Mouse (Mus musculus) fibroblast of lung, adult 2 months (primary cell): ENCODE data around the gene Efcab12.
"Not testable (repeated sequence)": the region's sequence is repeated elsewhere in the genome, so short reads cannot be mapped to it uniquely, and the experiment has no call there.

ENCODE experiments used
- DNase-seq: peaks from one replicate; pipeline ENCODE4 v3.0.0-alpha.2; 2011; ENCODE audit warnings: low read depth

Efcab12 gene

GRCm38 (mm10) chr6:115838161-115838597, at the start of gene Efcab12:
TSS of gene Efcab12 (minus strand) at chr6:115838412.
- no peak for DNase-seq

- DNase-seq, result no peak
Measured at GRCm38 (mm10) chr6:115886894-115887293, 48.7 kb upstream of the Efcab12 start.

DNA sequence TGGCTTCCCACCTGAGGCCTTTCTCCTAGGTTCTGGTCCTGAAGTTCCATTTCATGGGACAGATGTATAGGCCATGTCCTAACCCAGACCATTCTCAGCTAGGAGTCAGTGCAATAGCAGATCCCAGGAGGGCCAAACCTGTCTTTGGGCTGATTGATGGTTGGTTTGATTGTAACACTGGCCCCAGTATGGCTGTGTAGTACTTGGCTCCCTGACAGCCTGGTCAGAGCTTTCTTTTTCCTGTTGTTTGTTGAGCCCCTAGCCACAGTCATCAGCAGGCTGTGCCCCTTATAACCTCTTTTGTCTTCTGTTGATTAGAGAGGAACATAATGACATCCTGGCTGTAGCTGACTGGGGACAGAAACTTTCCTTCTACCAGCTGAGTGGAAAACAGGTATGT, 45.8 kb upstream of the Efcab12 start:
- no peak for DNase-seq

DNA sequence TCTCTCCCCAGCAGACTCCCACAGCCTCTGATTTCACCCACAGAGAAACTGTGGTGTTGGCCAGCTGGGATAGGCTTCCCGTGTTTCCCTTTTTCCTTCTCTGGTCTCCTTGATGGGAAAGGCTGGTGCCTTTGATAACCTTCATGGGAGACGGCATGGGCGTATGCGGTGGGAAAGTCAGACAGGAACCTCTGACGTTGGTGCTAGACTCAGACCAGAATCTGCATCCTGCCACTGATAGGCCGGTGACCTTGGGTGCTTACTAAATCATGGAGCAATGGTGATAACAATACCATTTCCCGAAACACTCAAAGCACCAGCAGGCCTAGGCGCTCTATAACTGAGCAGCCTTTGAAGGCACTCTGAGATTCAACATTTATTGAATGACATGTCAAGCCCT, 42.5 kb upstream of the Efcab12 start:
- no peak for DNase-seq

DNA sequence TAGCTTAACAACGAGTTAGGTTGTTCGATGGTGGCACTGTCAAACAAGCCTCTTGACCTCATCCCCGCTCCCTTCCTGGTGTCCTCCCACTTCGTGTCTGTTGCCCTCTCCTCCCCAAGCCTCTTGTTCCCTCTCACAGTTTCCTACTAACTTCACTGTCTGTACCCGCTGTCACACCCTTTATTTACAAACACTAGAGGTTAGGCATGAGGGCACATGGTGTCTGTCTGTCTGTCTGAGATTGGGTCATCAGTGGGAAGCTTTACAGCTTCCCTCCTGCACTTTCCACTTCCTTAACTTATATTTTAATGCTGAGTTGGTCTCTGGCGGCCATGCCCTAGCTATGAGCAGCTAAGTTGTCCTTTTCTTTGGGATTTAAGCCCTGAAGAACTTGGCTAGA, 41.5 kb upstream of the Efcab12 start:
- DNase-seq, result no peak

DNA sequence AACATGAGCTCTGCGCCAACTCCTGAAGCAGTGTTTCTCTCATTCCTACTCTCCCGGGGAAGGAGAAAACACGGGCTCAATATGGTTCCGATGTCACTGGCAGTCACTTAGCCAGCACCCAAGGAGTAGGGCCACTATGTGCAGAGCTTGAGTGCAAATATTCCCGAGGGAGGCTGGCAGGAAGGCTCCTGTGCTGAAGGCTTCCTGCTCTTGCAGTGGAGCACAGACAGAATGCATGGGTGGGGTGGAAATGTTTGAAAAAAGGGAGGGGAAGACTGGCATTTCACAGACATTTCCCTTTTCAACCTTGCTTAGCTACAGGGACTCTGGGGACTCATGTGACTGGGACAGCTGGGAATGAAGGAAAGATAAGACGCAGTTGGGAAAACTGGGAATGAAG, 40.5 kb upstream of the Efcab12 start:
- DNase-seq, result no peak

DNA sequence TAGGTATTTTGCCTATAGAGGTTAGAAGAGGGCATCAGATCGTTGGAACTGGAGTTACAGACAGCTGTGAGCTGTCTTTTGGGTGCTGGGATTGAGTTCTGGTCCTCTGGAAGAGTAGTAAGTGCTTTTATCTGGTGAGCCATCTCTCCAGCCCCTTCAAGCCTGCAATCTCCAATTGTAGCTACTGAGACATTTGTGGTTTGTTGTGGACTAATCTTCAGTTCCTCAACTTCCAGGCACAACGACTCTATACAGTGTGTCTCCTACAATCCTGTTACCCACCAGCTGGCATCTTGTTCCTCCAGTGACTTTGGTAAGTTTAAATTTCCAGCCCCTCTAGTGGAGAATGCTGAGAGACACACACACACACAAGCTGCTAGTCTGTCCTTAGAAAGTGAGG, 39.0 kb upstream of the Efcab12 start:
- no peak for DNase-seq

GRCm38 (mm10) chr6:115871318-115871717, 33.1 kb upstream of the Efcab12 start:
- DNase-seq, result not testable (repeated sequence)

DNA sequence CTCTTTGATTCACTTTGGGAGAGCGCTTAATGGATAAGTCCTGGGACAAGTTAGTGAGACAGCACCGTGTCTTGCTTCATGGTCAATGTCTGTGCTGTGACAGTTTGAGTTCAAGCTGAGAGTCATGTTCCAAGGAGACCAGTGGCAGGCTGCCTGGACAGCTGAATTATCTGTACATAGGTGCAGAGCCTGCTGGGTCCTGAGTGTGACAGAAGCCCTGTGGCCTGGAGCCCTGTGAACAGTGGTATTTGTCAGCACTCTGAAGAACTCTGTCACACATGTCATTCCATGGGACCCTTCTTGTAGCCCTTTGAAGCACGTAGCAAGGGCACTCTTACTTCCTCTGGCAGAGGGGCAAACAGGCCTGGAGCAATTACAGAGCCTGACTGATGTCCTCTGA, 28.9 kb upstream of the Efcab12 start:
- DNase-seq, result not testable (repeated sequence)

DNA sequence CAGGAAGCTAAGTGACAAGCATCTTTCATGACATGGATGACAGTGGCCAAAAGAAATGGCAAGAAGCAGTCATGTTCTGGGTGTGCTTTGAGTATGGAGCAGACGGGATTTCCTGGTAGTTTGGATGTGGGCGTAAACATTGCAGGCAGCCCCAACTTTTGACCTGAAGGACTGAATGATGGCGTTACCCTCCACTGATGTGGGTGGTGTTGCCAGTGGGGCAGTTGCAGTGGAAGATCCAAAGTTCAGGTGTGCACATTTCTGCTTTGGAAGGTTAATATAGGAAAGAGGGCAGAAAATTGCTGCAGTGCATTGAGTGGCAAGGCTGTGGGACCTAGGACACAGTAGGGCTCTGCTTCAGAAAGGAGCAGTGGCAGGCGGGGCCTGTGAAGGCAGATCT, 27.0 kb upstream of the Efcab12 start:
- no peak for DNase-seq

DNA sequence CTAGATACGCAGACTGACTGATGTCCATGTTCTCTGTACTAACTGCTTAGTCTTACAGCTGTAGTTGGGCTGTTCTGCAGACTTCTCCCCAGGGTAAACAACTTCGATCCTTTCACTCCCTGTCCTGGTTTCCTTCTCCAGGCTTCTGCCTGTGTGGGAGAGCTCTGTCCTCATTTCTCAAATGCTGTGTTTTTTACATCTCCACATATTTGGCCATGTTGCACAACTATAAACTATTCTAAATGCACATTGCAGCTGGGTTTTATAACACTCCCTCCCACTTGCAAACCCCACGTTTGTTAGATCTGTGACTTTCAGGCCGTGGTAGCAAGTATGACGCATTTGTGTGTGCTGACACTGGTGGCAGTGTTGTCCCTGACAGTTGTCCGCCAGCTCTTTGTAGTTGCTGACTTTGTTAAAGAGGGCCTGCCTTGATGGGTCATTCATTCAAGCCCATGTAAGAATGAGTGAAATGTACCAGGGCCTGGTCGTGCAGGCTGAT, 25.2 kb upstream of the Efcab12 start:
- no peak for DNase-seq

DNA sequence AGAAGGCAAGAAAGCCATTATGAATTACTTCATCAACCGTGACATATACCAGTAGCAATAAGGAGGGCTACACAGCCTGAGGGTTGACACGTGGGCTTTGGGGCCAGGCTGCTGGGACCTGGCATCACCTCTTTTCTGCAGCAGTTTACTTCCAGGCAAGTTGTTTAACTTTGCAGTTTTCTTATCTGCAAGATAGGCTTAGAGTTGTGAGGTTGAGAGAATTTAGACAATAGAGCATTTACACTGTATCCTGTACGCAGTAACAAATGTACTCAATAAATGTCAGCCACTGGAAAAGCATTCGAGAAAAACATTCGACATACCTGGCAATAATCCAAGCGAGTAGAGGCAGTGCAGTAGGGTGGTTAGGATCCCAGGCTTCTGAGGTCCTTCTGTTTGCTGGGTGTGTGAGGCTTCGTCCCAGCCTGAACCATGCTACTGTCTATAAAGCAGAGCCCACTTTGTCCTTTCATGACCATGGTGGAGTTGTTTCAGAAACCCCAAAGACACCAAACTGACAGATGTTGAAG, 21.9 kb upstream of the Efcab12 start:
- DNase-seq, result no peak

GRCm38 (mm10) chr6:115859258-115859657, 21.0 kb upstream of the Efcab12 start:
- no peak for DNase-seq

DNA sequence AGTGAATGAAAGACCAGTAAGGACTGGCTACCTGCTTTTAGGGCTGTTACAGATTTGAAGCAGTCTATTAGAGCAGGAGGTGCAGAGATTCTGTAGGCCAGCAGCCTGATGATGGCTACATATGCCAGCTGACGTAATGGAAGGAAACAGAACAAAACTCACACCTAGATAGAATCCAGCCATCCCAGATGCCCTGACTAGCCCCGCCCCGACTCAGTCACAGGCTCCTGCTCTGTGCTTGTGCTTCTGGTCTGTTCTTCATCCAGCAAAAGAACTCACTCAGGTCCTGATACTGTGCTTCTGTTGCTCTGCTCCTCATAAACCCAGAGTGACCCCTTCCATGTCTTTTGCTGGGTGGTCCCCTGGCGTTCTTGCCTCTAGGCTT, 18.1 kb upstream of the Efcab12 start:
- DNase-seq, result no peak

DNA sequence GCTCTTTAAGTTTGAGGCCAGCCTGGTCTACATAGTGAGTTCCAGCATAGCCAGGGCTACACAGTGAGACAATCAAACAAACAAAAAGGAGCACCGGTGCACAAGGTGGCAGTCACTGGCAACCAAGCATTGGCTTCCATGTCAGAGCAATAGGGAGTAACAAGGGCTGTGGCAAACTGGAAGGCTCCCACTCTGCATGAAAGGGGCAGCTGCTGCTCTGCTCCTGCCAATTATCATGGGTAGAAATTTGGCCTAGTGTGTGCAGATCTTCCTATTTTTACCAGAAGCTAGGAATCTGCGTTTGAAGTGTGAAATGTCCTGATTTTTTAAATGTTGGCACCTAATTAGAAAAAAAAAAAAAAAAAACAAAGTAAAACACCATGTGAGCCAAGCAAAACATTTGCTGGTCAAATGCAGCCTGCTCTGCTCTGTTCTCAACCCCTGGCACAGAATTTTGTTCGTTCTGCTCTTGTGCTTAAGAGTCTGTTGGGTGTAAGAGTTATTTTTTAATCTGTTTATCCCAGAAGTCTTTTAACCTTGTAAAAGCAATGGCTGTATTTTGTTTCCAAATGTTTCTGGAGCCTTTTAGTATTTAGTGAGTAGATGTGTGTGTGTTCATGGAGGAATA, 17.6 kb upstream of the Efcab12 start:
- DNase-seq, result no peak

GRCm38 (mm10) chr6:115854432-115854831, 16.2 kb upstream of the Efcab12 start:
- no peak for DNase-seq

DNA sequence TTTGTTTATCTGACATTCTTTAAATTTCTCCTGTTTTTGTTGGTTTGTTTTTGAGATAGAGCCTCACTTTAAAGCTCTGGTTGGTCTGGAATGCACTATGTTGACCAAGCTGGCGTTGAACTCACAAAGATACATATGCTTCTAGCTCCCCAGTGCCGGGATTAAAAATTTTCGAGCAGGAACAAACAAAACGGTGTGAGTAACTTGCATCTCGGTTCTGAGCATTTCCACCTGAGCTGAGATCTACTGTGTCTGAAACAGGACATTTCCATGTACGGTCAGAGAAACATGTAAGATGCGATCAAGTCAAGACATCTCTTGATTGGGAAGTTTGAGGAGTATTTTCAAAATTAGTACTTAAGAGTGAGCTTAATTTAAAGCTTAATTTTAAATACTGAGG, 15.8 kb upstream of the Efcab12 start:
- no peak for DNase-seq

DNA sequence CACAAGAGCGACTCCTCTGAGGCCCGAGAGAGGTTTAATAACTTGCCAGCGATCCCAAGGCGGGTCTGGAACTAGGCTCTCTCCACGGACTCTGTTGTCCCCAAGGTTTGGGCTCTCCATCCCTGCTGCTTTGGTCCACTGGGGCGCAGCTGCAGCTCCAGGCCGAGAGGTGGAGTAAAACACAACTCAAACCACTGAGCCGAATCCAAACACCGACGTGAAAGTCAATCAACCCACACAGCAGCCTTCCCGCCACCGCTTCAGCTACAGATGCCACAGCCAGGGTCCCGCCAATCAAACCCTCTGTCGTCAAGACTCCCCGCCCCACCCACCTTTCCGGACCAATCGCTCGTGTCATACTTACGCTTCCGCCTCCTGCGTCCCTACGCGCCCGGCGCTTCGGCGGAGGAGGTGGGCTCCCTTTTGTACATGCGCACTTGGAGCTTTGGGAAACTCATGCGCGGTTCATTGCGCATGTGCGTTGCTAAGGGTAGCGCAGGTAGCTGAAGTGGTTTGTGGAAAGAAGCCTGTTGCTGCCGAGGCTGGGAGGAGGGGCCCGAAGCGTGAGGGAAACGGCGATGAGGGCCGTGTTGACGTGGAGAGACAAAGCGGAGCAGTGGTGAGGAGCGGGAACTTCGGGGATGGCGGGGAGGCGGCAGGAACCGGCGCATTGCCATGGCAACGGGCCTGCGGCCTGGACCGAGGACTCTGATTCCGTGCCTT, 15.0 kb upstream of the Efcab12 start, which contains the start of the genes Mbd4 and Ift122:
Gene Mbd4 (minus strand): TSS at position 281 of the 723 bp plus-strand sequence.
Gene Ift122 (plus strand): TSS at position 380 of the 723 bp plus-strand sequence.
- DNase-seq, result peak; percentile 100

- no peak for DNase-seq
Measured at GRCm38 (mm10) chr6:115852446-115853090, 14.4 kb upstream of the Efcab12 start.

DNA sequence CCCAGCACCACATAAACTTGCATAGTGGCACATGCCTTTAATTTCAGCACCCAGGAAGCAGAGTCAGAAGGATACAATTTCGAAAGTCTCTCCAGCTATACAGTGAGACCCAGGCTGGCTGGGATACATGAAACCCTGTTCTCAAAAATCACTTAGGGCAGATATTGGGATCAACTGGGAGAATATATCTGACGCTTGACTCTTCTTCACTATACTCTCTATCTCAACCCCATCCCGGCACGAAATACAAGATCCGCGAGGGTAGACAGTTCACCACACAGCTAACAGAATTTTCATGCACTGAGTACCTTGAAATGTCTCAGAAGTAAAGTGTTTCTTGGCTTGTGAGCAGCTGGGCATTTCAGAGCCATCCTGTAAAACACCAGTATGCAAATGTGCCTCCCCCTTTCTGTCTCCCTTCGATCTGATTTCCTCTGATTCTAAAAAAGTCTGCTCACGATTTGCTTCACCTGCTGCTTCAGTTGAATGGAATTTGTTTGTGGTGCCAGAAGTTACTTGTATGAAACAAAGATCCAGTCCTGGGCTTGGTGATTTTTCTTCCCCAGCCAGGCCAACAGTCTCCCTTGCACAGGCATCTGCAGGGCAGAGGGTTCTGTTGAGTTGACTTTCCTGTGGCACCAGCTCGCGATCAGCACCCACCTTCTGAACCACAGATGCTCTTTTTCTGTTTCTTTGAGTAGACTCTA, 10.5 kb upstream of the Efcab12 start:
- no peak for DNase-seq

GRCm38 (mm10) chr6:115846640-115847411, 8.6 kb upstream of the Efcab12 start:
- no peak for DNase-seq
